8 mouse cellular contexts compared by ENCODE assay signal in genomic region chr6:83913710-83914109, GRCm38 (mm10). TPM values are rescaled to one million over a fixed set of nuclear protein-coding genes. Genes with fewer than 3 reads are reported as not detected.
A peak's percentile ranks its signal among the peaks of the same experiment; 100 is the strongest.
DNase-seq lines count a peak whose midpoint lies in the region; ATAC-seq lines count a peak whose summit lies in the region.

No protein-coding gene starts in this region.

- peak; percentile 6 to 15 for DNase-seq in layer of hippocampus, postnatal 10 days (ENCODE audit: low spot score in 2 of 2)
- DNase-seq in layer of hippocampus, adult 9-11 months, result no peak
- peak; percentile 7 for DNase-seq in lung, postnatal 36 days
- DNase-seq in natural killer cell, adult 2 months (ENCODE audit: low spot score in 2 of 2), result no peak
- no peak for DNase-seq in thymus, postnatal 25 days

- peak overlapping the region; percentile 62; the same call in 1 of the 2 replicates for H3K4me2 ChIP-seq in heart, embryonic 15.5 days

- H3K27ac ChIP-seq in heart, embryonic 15.5 days, result no peak overlapping the region

- H3K9me3 ChIP-seq in heart, embryonic 15.5 days (replicated peaks), result no peaks in the 10 kb centered on the region

- H3K4me3 ChIP-seq in heart, embryonic 15.5 days, result peak overlapping the region; percentile 88; the same call in 1 of the 2 replicates

- H3K27me3 ChIP-seq in heart, embryonic 15.5 days, result no peaks in the 10 kb centered on the region

- peak; percentile 8; the same call in 1 of the 2 replicates for ATAC-seq in common myeloid progenitor, adult 5-6 weeks (replicated peaks; ENCODE audit: low read depth, poor library complexity, severe bottlenecking)
- no peak for ATAC-seq in heart, embryonic 15.5 days (replicated peaks; ENCODE audit: insufficient number of reproducible peaks, insufficient read depth, low FRiP score, low read depth)
- no peak for ATAC-seq in frontal cortex, adult (ENCODE audit: low TSS enrichment)

- 26% methylated on average over 4 of the region's 4 CpGs for WGBS in heart, embryonic 15.5 days

- H3K9ac ChIP-seq in heart, embryonic 15.5 days, result no peak overlapping the region

- no peaks in the 10 kb centered on the region for H3K36me3 ChIP-seq in heart, embryonic 15.5 days

- peaks cover 4% of the 10 kb centered on the region; the same call in 1 of the 2 replicates for H3K4me1 ChIP-seq in heart, embryonic 15.5 days (replicated peaks)

RNA-seq across cellular contexts. Expression of gene Zfp638, which starts 46.8 kb away (rescaled TPM):
- 100 to 1,000 TPM; 109 to 119 TPM for total RNA-seq in layer of hippocampus, postnatal 10 days (2021)
- 139 and 144 TPM in 2 replicates for total RNA-seq in common myeloid progenitor, adult 5-6 weeks (2017)
- 40.6 TPM in 2 replicates for polyA plus RNA-seq in heart, embryonic 15.5 days (2015; fragmentation: Nextera tagmentation; extraction: Ambion mirVana)

Comparison
In these comparisons a context has a peak if more than half of its experiments do, and no peak if none do; other contexts are left out.
1. DNase-seq: peak in layer of hippocampus, postnatal 10 days (2 of 2) and lung, postnatal 36 days (single experiment); none in layer of hippocampus, adult 9-11 months (single experiment), natural killer cell, adult 2 months (0 of 2) and thymus, postnatal 25 days (single experiment).